Mouse (Mus musculus): Measurements from ENCODE around the gene Ugt8a. TPM values are rescaled to one million over a fixed set of nuclear protein-coding genes. Genes with fewer than 3 reads are reported as not detected.

Ugt8a gene
- not detected for polyA plus RNA-seq (2017; shearing (Covaris generic))

GRCm38 (mm10) chr3:125938092-125938755 is at the start of gene Ugt8a:
Ugt8a (minus strand) TSS chr3:125938619.
- no peak for ATAC-seq

GRCm38 (mm10) chr3:125986639-125987038 is 48.2 kb upstream of the Ugt8a start:
- ATAC-seq = no peak

GRCm38 (mm10) chr3:125983707-125984420 is 45.4 kb upstream of the Ugt8a start:
- no peak for ATAC-seq

GRCm38 (mm10) chr3:125979475-125979874 is 41.1 kb upstream of the Ugt8a start:
- ATAC-seq = no peak

GRCm38 (mm10) chr3:125975899-125976298 is 37.5 kb upstream of the Ugt8a start:
- no peak for ATAC-seq

GRCm38 (mm10) chr3:125969458-125969857 is 31.0 kb upstream of the Ugt8a start:
- no peak for ATAC-seq

- ATAC-seq = no peak
Measured at GRCm38 (mm10) chr3:125956196-125956885, 17.9 kb upstream of the Ugt8a start.

- no peak for ATAC-seq
Measured at GRCm38 (mm10) chr3:125954881-125955280, 16.5 kb upstream of the Ugt8a start.

GRCm38 (mm10) chr3:125940811-125941210 is 2.4 kb upstream of the Ugt8a start:
- no peak for ATAC-seq

GRCm38 (mm10) chr3:125938756-125939109 is 314 bp upstream of the Ugt8a start:
- ATAC-seq = no peak

GRCm38 (mm10) chr3:125937536-125938091 is 805 bp downstream of the Ugt8a start:
- no peak for ATAC-seq

- ATAC-seq = no peak
Measured at GRCm38 (mm10) chr3:125935796-125936195, 2.6 kb downstream of the Ugt8a start.

- ATAC-seq = no peak
Measured at GRCm38 (mm10) chr3:125932594-125933237, 5.7 kb downstream of the Ugt8a start.

- ATAC-seq = no peak
Measured at GRCm38 (mm10) chr3:125931059-125931458, 7.4 kb downstream of the Ugt8a start.

- ATAC-seq = no peak
Measured at GRCm38 (mm10) chr3:125920876-125921275, 17.5 kb downstream of the Ugt8a start.

- ATAC-seq = no peak
Measured at GRCm38 (mm10) chr3:125898976-125899375, 39.4 kb downstream of the Ugt8a start.

- no peak for ATAC-seq
Measured at GRCm38 (mm10) chr3:125887109-125887508, 51.3 kb downstream of the Ugt8a start.

GRCm38 (mm10) chr3:125884879-125885278 is 53.5 kb downstream of the Ugt8a start:
- no peak for ATAC-seq

GRCm38 (mm10) chr3:125884423-125884822 is 54.0 kb downstream of the Ugt8a start:
- no peak for ATAC-seq

- ATAC-seq = no peak
Measured at GRCm38 (mm10) chr3:125883009-125883408, 55.4 kb downstream of the Ugt8a start.

- no peak for ATAC-seq
Measured at GRCm38 (mm10) chr3:125881835-125882234, 56.6 kb downstream of the Ugt8a start.

- ATAC-seq = no peak
Measured at GRCm38 (mm10) chr3:125874371-125874770, 64.0 kb downstream of the Ugt8a start.

GRCm38 (mm10) chr3:125869873-125870272 is 68.5 kb downstream of the Ugt8a start:
- ATAC-seq = no peak
